Mouse (Mus musculus): Measurements from ENCODE around the gene Adck2. TPM values are rescaled to one million over a fixed set of nuclear protein-coding genes. Genes with fewer than 3 reads are reported as not detected.

Gene Adck2
- polyA plus RNA-seq, 2 experiments from 2014 or later = 21.6 to 27.7 TPM

- ATAC-seq = no peak
Measured at GRCm38 (mm10) chr6:39559276-39559939, 14.3 kb upstream of the Adck2 start.

DNA sequence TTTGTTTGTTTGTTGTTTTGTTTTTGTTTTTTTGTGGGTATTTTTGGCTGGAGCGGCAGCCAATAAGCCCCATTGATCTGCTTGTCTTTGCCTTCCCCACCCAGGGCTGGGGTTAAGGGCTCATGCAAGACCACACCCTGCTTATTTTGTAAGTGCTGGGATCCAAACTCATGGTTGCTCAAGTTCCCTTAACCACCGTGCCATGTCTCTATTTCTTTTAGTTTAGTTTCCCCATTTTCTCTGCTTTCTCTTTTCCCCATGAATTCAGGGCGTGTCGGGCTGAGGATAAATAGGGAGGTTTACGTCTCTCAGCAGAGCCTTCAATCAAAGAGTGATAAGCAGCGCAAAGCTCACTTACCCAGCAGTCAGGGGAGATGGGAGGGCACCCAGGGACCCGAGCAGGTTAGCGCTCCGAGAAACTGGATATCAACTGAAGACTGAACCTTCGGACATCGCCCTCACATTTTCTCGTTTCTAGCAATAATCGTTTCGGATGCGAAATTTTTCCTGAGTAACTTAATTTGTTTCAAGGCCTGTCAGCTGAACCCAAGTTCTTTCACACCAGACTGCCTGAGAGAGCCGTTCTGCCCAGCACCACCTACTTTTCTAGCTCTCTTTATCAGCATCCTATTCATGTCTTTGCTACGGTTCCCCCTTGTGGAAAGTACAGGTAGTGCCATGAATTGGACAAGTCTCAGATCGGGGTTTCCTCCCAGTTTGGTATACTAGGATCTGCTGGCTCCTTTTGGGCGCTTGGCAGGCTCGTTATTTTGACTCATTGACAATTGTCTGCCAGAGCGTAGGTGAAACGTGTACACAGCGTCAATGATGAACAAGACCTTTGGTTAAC, 11.3 kb upstream of the Adck2 start:
- peak; percentile 91 for ATAC-seq

- ATAC-seq = peak; percentile 79
Measured at GRCm38 (mm10) chr6:39567528-39567927, 6.1 kb upstream of the Adck2 start.

GRCm38 (mm10) chr6:39570426-39570825, 3.2 kb upstream of the Adck2 start:
- ATAC-seq = no peak

- ATAC-seq = no peak
Measured at GRCm38 (mm10) chr6:39574555-39574869, 839 bp downstream of the Adck2 start.

GRCm38 (mm10) chr6:39574951-39575350, 1.3 kb downstream of the Adck2 start:
- no peak for ATAC-seq

- ATAC-seq = no peak
Measured at GRCm38 (mm10) chr6:39579552-39579951, 5.9 kb downstream of the Adck2 start.

- no peak for ATAC-seq
Measured at GRCm38 (mm10) chr6:39580558-39580957, 6.9 kb downstream of the Adck2 start.

- no peak for ATAC-seq
Measured at GRCm38 (mm10) chr6:39581087-39581784, 7.6 kb downstream of the Adck2 start.

DNA sequence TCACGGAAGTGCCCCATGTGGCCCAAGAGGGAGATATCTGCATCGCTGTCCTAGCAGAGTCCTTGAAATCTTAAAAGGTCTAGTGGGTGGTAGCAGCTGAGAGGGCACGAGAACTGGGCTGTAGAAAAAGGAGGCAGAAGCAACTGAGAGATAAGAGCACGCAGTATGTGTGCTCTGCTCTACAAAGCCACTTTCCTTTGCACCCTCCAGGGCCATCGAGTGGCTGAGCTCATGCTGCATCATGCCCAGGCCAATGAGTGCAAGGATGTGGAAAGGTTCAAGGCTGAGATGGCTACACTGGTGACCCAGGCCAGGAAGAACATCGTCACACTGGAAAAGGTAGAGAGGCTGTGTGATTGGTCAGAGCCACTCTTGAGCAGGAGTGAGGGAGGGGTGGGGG, 11.8 kb downstream of the Adck2 start, which contains the start of gene Gm42420:
Gene Gm42420, plus strand, starts transcription at position 237 of the 400 bp plus-strand sequence.
- no peak for ATAC-seq

- no peak for ATAC-seq
Measured at GRCm38 (mm10) chr6:39591481-39591880, 17.8 kb downstream of the Adck2 start.

DNA sequence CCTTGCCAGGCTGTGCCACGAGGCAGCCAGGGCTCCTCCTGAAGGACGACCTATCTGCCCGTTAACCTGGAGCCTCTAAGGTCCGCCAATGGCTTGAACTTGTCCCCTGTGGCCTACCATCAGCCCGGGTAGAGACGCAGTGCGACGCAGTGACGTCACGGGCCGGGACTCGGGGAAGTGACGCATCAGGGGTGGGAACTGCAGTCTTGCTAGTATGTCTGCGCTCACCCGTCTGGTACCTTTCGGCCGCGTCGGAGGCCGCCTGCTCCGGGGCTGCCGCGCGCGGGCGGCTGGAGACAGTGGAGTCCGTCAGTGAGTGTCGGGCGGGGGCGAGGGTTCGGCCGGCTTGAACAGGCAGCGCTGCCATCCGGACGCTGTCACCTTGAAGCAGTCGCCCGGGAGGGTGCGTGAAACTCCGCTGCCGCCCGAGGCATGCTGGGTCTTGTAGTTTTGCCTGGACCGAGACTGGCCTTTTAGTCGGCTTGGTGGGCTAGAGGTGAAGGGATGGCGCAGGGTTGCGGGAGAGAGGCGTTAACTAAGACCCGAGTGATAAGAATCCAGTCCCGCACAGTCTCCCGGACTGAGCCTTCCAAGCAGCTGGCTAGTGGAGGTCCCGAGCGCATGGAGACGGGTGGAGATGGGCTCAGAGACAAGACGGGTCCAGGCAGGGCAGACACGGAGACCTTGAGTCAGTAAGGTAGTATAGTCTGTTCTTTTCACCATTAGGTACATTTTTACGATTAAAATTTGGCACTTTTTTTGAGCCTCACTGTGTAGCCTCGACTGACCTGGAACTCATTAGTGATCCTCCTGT, 18.9 kb downstream of the Adck2 start, which contains the start of gene Ndufb2:
Gene Ndufb2, plus strand, starts transcription at position 174 of the 814 bp plus-strand sequence.
- peak; percentile 99 for ATAC-seq

GRCm38 (mm10) chr6:39600851-39601250, 27.2 kb downstream of the Adck2 start:
- ATAC-seq = no peak

DNA sequence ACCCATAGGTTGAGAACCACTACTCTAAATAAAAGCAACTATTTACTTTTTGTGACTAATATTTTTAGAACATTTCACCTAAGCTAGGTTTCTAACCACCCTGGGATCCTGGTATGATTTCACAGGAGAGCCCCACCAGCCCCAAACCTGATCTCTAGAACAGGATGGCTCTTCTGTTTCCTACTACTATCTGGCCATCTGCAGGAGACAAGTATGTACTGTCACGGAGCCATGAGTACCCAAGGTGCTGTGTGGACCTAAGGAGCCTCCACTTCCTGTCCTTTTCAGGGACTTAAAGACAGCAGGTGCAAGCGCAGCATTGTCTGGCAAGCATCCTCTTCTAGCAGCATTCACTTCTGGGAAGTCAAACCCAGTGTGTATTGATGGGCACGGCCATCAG, 28.2 kb downstream of the Adck2 start:
- no peak for ATAC-seq

GRCm38 (mm10) chr6:39604565-39604964, 30.9 kb downstream of the Adck2 start:
- no peak for ATAC-seq

DNA sequence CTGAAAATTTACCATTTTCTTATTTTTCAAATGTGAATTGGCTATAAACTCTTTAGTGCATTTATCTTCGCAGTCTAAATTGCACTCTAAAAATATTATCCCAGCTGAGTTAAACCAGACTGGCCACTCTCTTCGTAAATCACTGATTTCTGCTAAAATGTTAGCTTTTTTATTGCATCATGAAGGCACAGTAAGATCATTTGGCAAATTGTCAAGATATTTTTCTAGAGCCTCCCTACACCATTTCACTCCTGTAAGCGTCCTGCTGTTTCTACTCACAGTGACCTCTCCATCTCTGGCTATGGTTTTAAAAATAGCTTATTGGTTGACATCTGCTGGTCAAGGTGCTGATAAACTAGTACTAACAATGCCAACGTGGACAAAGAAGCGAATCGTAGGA, 32.4 kb downstream of the Adck2 start:
- ATAC-seq = no peak

- ATAC-seq = peak; percentile 96
Measured at GRCm38 (mm10) chr6:39606862-39607261, 33.2 kb downstream of the Adck2 start.

DNA sequence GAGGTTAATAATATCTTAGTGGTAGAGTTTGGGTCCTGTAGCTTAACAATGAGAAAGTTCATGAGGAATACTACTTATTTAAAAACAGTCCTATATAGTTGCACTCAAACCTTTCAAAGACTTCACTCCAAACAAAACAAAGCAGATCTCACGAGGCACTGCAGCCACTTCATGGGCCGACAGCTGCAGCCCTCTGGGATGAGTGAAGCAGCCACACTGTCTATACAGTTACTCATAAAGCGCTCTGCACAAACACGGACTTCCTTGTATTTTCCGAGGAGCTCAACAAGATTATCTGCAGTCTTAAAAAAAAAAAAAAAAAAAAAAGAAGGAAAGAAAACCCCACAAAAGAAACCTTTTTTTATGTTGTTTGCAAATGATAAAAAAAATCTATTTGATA, 33.7 kb downstream of the Adck2 start:
- ATAC-seq = no peak

- ATAC-seq = no peak
Measured at GRCm38 (mm10) chr6:39610207-39610606, 36.5 kb downstream of the Adck2 start.

- ATAC-seq = no peak
Measured at GRCm38 (mm10) chr6:39611296-39611695, 37.6 kb downstream of the Adck2 start.
